Mouse (Mus musculus): ENCODE data around the gene Txndc16. TPM values are rescaled to one million over a fixed set of nuclear protein-coding genes. Genes with fewer than 3 reads are reported as not detected.

Gene Txndc16
- 20.7 and 24.2 TPM in 2 replicates for polyA plus RNA-seq (2012; rRNA removed)

DNA sequence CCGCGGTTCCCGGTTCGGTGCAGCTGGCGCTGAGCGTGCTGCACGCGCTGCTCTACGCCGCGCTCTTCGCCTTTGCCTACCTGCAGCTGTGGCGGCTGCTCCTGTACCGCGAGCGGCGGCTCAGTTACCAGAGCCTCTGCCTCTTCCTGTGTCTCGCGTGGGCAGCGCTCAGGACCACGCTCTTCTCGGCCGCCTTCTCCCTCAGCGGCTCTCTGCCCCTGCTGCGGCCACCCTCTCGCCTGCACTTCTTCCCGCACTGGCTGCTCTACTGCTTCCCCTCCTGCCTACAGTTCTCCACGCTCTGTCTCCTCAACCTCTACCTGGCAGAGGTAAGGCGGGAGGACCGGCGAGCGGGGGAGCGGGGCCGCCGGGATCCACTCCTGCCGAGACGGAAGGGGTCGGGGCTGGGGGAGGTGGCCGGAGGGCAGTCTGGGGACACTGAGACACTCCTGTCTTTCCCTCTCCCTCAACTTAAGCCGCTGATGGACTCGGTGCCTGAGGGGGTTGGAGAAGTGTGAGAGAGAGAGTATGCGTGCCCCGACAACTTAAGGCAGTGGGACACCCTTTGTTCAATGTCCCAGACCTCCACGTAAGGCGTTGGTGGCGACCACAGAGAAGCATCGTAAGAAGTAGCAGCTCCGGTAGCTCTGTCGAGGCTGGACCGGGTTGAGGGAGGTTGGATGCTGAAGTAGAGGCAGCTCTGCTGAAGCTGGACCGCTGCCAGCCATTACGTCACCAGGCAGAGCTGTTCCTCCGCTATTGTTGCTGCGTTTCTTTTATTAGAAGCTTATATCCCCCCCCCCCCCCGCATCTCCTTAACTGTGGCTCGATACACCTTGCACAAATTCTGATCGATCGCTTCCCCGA lies at the start of gene Txndc16:
Gene Txndc16 (minus strand): TSS at position 239 of the 867 bp plus-strand sequence.
- TF ChIP-seq POLR2A (IDR thresholded peaks at IDR 0.05; ENCODE audit: borderline replicate concordance, extremely low read depth, insufficient read depth, insufficient read length, poor library complexity, severe bottlenecking) (peak; percentile 39; the same call in 1 of the 2 replicates), CTCF (IDR thresholded peaks at IDR 0.05; ENCODE audit: borderline replicate concordance, extremely low read depth, insufficient read depth, insufficient read length) (no peak)
- DNase-seq (ENCODE audit: low read depth): peak; percentile 97

DNA sequence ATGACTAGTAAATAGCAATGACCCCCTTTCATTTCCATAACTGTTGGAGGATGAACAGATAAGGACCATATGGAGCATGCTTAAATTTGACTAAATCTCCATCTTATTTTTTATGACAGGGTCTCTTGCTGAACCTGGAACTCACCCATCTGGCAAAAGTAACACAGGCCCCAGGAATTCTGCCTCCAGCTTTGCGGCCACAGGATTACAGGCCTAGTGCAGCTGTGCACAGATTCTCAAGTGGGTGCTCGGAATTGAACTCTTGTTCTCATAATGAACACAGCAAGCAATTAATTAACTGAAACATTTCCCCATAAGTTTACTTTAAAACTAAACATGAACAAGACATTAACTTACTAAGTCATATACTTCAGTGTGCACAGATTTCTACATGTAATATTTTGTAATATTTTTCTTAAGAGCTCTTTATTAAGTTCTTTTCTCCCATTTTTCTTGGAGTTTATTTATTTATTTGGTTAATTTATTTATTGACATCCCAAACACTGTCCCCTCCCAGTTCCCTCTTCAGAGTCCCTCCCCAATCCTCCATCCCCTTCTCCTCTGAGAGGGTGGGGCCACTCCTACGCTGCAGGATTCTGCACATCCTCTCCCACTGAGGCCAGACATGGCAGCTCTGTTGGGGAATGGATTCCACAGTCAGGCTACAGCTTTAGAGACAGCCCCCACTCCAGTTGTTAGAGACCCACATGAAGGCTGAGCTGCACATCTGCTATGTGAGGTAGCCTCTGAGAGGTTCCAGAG lies 43.9 kb upstream of the Txndc16 start:
- no peak for DNase-seq (ENCODE audit: low read depth)
- TF ChIP-seq CTCF (IDR thresholded peaks at IDR 0.05; ENCODE audit: borderline replicate concordance, extremely low read depth, insufficient read depth, insufficient read length) (no peak), POLR2A (IDR thresholded peaks at IDR 0.05; ENCODE audit: borderline replicate concordance, extremely low read depth, insufficient read depth, insufficient read length, poor library complexity, severe bottlenecking) (no peak)

DNA sequence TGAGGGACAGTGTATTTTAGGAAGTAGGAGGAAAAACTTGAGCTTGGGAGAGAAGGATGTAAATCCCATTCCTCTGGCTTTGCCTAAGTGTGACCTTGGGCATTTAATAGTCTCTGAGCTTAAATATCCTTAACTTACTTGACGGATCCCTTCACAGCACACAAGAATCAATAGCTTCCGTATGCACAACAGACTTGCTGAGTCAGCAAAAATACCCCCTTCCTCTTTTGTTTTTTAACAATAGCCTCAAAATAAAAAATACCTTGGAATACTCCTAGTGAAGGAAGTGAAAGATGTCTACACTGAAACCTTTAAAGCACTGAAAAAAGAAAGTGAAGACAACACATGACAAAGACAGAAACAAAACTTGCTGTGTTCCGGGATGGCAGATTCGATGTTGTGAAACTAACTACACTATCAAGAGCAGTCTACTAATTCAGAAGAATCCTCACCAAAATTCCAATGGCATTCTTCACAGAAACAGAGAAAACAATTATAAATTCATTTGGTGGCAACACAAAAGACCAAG lies 31.5 kb upstream of the Txndc16 start:
- no peak for TF ChIP-seq CTCF (IDR thresholded peaks at IDR 0.05; ENCODE audit: borderline replicate concordance, extremely low read depth, insufficient read depth, insufficient read length)
- TF ChIP-seq POLR2A (IDR thresholded peaks at IDR 0.05; ENCODE audit: borderline replicate concordance, extremely low read depth, insufficient read depth, insufficient read length, poor library complexity, severe bottlenecking): no peak
- DNase-seq (ENCODE audit: low read depth): no peak

DNA sequence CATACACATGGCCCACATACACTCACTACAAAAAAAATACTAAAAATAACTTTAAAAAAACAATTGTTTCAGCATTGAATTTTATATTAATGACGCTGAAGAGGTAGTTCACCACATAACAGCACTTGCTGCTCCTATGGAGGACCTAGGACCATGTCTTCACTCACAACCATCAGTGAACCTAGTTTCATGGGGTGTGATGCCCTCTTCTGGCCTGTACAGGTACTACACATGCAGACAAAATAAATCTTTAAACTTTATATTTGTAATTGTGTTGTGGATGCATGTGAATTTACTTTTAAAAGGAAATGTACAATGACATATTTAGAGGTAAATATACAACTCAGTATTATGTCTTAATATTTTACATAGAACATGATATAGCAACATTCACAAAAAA lies 21.5 kb upstream of the Txndc16 start:
- TF ChIP-seq POLR2A (IDR thresholded peaks at IDR 0.05; ENCODE audit: borderline replicate concordance, extremely low read depth, insufficient read depth, insufficient read length, poor library complexity, severe bottlenecking) (no peak), CTCF (IDR thresholded peaks at IDR 0.05; ENCODE audit: borderline replicate concordance, extremely low read depth, insufficient read depth, insufficient read length) (peak; percentile 40; the same call in 1 of the 2 replicates)
- DNase-seq (ENCODE audit: low read depth): no peak

DNA sequence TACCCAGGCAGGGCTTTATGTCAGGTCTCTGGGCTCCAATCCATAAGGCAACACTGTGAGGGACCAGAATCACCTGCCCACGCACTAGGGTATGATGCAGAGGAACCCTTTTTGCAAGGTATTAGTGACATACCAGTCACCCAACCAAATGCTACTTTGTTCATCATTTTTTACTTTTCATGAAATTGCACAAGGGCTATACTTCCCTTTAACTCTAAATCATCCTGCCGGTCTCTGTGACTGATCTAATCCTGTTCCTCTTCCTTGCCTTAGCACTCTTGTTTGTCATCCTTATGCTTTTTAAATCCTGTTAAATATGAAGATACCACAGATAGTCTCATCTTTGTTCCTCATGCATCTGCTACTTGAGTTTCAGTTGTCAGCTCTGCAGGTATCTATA lies 18.9 kb upstream of the Txndc16 start:
- DNase-seq (ENCODE audit: low read depth): no peak
- TF ChIP-seq POLR2A (IDR thresholded peaks at IDR 0.05; ENCODE audit: borderline replicate concordance, extremely low read depth, insufficient read depth, insufficient read length, poor library complexity, severe bottlenecking) (no peak), CTCF (IDR thresholded peaks at IDR 0.05; ENCODE audit: borderline replicate concordance, extremely low read depth, insufficient read depth, insufficient read length) (no peak)

DNA sequence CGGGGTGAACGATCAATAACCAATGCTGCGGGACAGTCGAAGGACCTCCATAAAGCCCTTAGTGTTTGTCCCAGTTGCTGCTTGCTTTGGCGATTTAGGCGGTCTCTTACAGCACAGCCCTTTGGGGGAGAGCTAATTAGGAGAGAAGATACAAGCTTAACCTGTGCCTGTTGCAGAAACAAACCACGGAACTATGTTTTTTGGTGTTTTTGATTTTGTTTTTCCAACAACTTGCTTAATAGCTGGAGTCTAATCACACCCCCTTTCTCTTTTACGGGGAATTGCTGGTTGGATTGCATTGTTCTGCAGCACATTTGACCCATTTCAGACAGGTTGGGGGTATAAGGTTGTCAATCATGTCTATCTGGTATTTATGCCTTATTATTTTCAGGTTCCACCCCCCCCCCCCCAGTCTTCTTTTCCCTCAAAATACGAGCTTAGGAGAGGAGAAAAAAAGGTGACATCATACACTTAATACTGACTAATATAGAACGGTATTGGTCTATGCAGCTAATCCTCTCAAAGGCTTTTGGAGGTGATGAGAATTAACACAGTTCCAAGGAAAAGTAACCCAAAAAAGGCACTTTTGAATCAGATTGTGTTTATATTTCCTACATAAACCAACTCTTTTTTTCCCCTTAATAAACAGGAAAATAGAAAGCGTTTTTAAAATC lies 966 bp upstream of the Txndc16 start:
- TF ChIP-seq POLR2A (IDR thresholded peaks at IDR 0.05; ENCODE audit: borderline replicate concordance, extremely low read depth, insufficient read depth, insufficient read length, poor library complexity, severe bottlenecking): no peak
- TF ChIP-seq CTCF (IDR thresholded peaks at IDR 0.05; ENCODE audit: borderline replicate concordance, extremely low read depth, insufficient read depth, insufficient read length): no peak
- no peak for DNase-seq (ENCODE audit: low read depth)

DNA sequence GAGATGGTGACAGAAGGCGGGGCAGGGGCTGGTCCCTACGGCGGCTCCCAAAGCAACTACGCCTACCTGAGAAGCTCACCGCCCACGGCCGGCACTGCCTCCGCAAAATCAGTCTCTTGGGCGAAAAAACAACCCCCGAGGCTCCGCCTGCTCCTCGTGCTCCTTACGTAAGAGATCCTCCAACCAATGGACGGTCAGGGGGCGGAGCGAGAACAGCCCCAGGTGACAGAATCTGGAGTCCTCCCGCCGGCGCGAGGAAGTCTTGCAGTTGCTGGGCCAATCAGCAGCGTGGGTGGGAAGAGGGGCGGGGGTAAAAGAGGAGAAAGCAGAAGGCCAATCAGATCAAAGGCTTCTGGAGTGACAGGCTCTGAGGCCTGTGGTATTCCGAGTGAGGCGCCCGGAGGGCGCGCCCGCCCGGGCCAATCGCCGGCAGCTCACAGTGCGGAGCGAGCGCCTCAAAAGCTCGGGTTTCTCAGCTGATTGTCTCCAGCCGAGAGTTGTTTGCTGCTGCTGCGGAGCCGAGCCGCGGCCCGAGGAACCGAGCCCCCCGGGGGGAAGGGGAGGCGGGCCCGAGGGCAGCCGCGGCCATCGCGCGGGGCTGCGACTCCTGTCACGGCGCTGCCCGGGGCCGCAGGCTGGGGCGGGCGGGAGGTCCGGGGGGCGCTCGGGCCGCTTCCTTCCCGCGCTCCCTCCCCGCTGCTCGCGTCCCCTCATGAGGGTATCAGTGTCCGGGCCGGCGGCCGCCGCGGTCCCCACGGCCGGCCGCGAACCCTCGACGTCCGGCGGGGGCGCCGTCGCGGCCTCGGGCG lies 643 bp downstream of the Txndc16 start, which contains the start of gene Gpr137c:
Gene Gpr137c (plus strand): TSS at position 437 of the 809 bp plus-strand sequence.
- DNase-seq (ENCODE audit: low read depth): peak; percentile 100
- TF ChIP-seq POLR2A (IDR thresholded peaks at IDR 0.05; ENCODE audit: borderline replicate concordance, extremely low read depth, insufficient read depth, insufficient read length, poor library complexity, severe bottlenecking) (peak; percentile 93), CTCF (IDR thresholded peaks at IDR 0.05; ENCODE audit: borderline replicate concordance, extremely low read depth, insufficient read depth, insufficient read length) (no peak)

DNA sequence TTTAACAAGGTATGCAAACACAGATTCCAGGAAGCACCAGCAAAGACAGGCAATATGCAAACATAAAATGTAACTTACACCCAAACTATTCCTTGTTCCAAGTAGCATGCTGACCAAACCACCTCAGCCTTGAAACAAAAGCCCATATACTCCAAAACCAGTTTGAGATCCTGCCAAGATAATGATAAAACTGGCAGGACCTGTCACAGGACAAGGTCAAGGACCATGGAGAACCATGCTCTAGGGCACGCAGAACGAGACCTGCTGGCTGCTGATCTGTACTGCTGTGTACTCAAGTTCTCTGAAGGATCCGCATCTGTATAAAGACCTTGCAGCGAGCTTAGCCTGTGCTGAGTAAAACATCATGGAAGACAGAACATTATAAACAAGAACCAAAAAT lies 2.4 kb downstream of the Txndc16 start:
- no peak for TF ChIP-seq CTCF (IDR thresholded peaks at IDR 0.05; ENCODE audit: borderline replicate concordance, extremely low read depth, insufficient read depth, insufficient read length)
- TF ChIP-seq POLR2A (IDR thresholded peaks at IDR 0.05; ENCODE audit: borderline replicate concordance, extremely low read depth, insufficient read depth, insufficient read length, poor library complexity, severe bottlenecking): no peak
- no peak for DNase-seq (ENCODE audit: low read depth)

DNA sequence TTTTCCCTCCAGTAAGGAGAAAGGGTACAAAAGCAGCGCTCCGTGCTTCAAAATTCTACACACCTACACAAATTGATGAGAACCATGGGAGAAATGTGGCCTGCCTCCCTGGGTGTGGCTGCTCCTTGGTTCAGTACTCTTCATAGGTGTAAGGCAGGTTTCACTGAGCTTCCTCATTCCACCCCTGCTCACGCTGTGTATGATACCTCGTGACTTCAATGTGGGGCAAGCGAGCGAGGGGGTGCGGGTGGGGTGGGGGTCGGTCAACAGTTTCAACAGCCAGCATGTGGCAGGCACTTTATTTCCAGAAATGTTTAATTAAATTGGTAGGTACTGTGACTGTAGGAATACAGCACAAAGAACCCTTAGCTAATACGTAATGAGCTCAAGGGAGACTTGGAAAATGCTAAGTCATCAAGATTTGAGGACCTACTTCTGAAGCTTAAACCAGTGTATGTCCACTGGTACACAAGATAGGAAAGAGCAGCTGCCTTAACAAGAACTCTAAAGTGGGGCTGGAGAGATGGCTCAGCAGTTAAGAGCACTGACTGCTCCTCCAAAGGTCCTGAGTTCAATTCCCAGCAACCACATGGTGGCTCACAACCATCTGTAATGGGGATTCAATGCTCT lies 3.3 kb downstream of the Txndc16 start:
- no peak for TF ChIP-seq POLR2A (IDR thresholded peaks at IDR 0.05; ENCODE audit: borderline replicate concordance, extremely low read depth, insufficient read depth, insufficient read length, poor library complexity, severe bottlenecking)
- no peak for TF ChIP-seq CTCF (IDR thresholded peaks at IDR 0.05; ENCODE audit: borderline replicate concordance, extremely low read depth, insufficient read depth, insufficient read length)

DNA sequence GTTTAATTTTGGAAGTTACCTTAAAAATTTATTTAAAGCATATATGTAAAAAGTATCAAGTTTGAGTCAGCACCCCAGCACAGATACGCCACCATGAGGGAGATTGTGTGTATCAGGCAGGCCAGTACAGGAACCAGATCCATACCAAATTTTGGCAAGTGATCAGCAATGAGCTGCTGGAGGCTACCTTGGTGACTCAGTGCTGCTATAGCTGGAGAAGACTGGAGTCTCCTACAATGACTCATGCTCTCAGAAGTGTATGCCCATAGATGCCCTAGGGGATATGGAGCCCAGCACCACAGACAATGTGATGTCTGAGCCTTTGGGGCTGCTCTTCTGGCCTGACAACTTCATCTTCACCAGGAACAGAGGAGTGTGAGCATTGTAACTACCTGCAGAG lies 8.7 kb downstream of the Txndc16 start:
- DNase-seq (ENCODE audit: low read depth): no peak
- TF ChIP-seq POLR2A (IDR thresholded peaks at IDR 0.05; ENCODE audit: borderline replicate concordance, extremely low read depth, insufficient read depth, insufficient read length, poor library complexity, severe bottlenecking) (no peak), CTCF (IDR thresholded peaks at IDR 0.05; ENCODE audit: borderline replicate concordance, extremely low read depth, insufficient read depth, insufficient read length) (no peak)

More for the DNA sequence above, 3.3 kb downstream of the Txndc16 start:
- no peak for DNase-seq (ENCODE audit: low read depth)

All from brain, embryonic 14.5 days (tissue).